Mouse (Mus musculus) leukemia stem cell, adult 10-12 weeks (primary cell): Measurements from ENCODE around the gene Ssu72. TPM values are rescaled to one million over a fixed set of nuclear protein-coding genes. Genes with fewer than 3 reads are reported as not detected.

Source experiments
- polyA plus RNA-seq: library from polyadenylated mRNA; stranded (reverse); fragments of >175 nt; gene quantifications from 2 replicates; pipeline ENCODE4 v1.2.3, GENCODE M21; 2012; ENCODE audit warnings: low replicate concordance

The Ssu72 gene
- 23.8 and 40.4 TPM in 2 replicates for polyA plus RNA-seq

GRCm38 (mm10) chr4:155704721-155705591 lies at the start of gene Ssu72:
Gene Ssu72 (plus strand): TSS chr4:155704800.

GRCm38 (mm10) chr4:155668689-155669597 lies 35.7 kb upstream of the Ssu72 start, which contains the start of gene Mib2:
Gene Mib2 (minus strand): TSS chr4:155669198.

GRCm38 (mm10) chr4:155694111-155694481 lies 10.5 kb upstream of the Ssu72 start, which contains the start of gene Fndc10:
Gene Fndc10 (plus strand): TSS chr4:155694342.

GRCm38 (mm10) chr4:155734350-155734941 lies 29.8 kb downstream of the Ssu72 start, which contains the start of gene Tmem240:
Gene Tmem240 (plus strand): TSS chr4:155734800.

GRCm38 (mm10) chr4:155760613-155761355 lies 56.2 kb downstream of the Ssu72 start, which contains the start of gene Atad3a:
Gene Atad3a (minus strand): TSS chr4:155761093.

GRCm38 (mm10) chr4:155774280-155774754 lies 69.7 kb downstream of the Ssu72 start, which contains the start of gene Vwa1:
Gene Vwa1 (minus strand): TSS chr4:155774698.

Other genes with a start within 250 kb of the Ssu72 start
- 0.41 TPM in 1 of 2 replicates, not detected in the other for gene Tmem52, start 235.7 kb upstream of the Ssu72 start, polyA plus RNA-seq
- gene Gnb1, start 213.4 kb upstream of the Ssu72 start, polyA plus RNA-seq = 28.1 and 34.9 TPM in 2 replicates
- gene Nadk, start 142.4 kb upstream of the Ssu72 start, polyA plus RNA-seq = 93.2 and 99.6 TPM in 2 replicates
- gene Slc35e2, start 103.4 kb upstream of the Ssu72 start, polyA plus RNA-seq = 2.0 and 5.1 TPM in 2 replicates
- 45.7 and 53.4 TPM in 2 replicates for gene Cdk11b, start 79.9 kb upstream of the Ssu72 start, polyA plus RNA-seq
- not detected in 2 replicates for gene Gm10563, start 59.4 kb upstream of the Ssu72 start, polyA plus RNA-seq
- gene Mmp23, start 51.4 kb upstream of the Ssu72 start, polyA plus RNA-seq = 0.21 and 3.1 TPM in 2 replicates
- gene Mib2, start 35.6 kb upstream of the Ssu72 start, polyA plus RNA-seq = 37.9 and 63.0 TPM in 2 replicates
- 2.6 TPM in 2 replicates for gene Fndc10, start 10.5 kb upstream of the Ssu72 start, polyA plus RNA-seq
- gene Tmem240, start 30.0 kb downstream of the Ssu72 start, polyA plus RNA-seq = 0.27 and 0.50 TPM in 2 replicates
- gene Atad3a, start 56.3 kb downstream of the Ssu72 start, polyA plus RNA-seq = 52.4 and 57.8 TPM in 2 replicates
- gene Vwa1, start 69.9 kb downstream of the Ssu72 start, polyA plus RNA-seq = 1.1 and 2.2 TPM in 2 replicates
- gene Tmem88b, start 81.1 kb downstream of the Ssu72 start, polyA plus RNA-seq = 0.24 and 0.29 TPM in 2 replicates
- gene Ankrd65, start 85.6 kb downstream of the Ssu72 start, polyA plus RNA-seq = not detected in 2 replicates
- gene Mrpl20, start 98.1 kb downstream of the Ssu72 start, polyA plus RNA-seq = 26.3 and 70.8 TPM in 2 replicates
- gene Ccnl2, start 107.7 kb downstream of the Ssu72 start, polyA plus RNA-seq = 33.3 and 37.7 TPM in 2 replicates
- gene Aurkaip1, start 126.5 kb downstream of the Ssu72 start, polyA plus RNA-seq = 142 and 271 TPM in 2 replicates
- 0.21 and 2.1 TPM in 2 replicates for gene Mxra8, start 134.9 kb downstream of the Ssu72 start, polyA plus RNA-seq
- 152 and 222 TPM in 2 replicates for gene Dvl1, start 142.6 kb downstream of the Ssu72 start, polyA plus RNA-seq
- 0.08 TPM in 1 of 2 replicates, not detected in the other for gene Tas1r3, start 158.6 kb downstream of the Ssu72 start, polyA plus RNA-seq
- 2.0 and 2.6 TPM in 2 replicates for gene Cptp, start 164.6 kb downstream of the Ssu72 start, polyA plus RNA-seq
- gene Ints11, start 164.7 kb downstream of the Ssu72 start, polyA plus RNA-seq = 16.3 and 20.4 TPM in 2 replicates
- 349 and 415 TPM in 2 replicates for gene Pusl1, start 187.0 kb downstream of the Ssu72 start, polyA plus RNA-seq
- gene Acap3, start 187.0 kb downstream of the Ssu72 start, polyA plus RNA-seq = 59.5 and 63.0 TPM in 2 replicates
- 114 and 120 TPM in 2 replicates for gene Ube2j2, start 239.0 kb downstream of the Ssu72 start, polyA plus RNA-seq